Mouse (Mus musculus) liver, embryonic 14.5 days (tissue): ENCODE data around the gene Phospho2.

Experiments used
- CTCF ChIP-seq: IDR thresholded peaks from 2 replicates; pipeline ENCODE4 v1.5.1; 2016; ENCODE audit warnings: antibody characterized with exemption, low read depth, control low read depth
- EP300 ChIP-seq: IDR thresholded peaks from 2 replicates; pipeline ENCODE4 v1.6.1; 2016; ENCODE audit warnings: antibody characterized with exemption, low read depth

- TF ChIP-seq CTCF, result no peak
- peak; percentile 92 for TF ChIP-seq EP300
These were observed 29.1 kb downstream of the Phospho2 start for GRCm38 (mm10) chr2:69818350-69819085.
